Mouse (Mus musculus): ENCODE measurements around the gene Scap. TPM values are rescaled to one million over a fixed set of nuclear protein-coding genes. Genes with fewer than 3 reads are reported as not detected.

Gene Scap
- polyA plus RNA-seq, 1 experiment from 2014 or later = 42.8 TPM

DNA sequence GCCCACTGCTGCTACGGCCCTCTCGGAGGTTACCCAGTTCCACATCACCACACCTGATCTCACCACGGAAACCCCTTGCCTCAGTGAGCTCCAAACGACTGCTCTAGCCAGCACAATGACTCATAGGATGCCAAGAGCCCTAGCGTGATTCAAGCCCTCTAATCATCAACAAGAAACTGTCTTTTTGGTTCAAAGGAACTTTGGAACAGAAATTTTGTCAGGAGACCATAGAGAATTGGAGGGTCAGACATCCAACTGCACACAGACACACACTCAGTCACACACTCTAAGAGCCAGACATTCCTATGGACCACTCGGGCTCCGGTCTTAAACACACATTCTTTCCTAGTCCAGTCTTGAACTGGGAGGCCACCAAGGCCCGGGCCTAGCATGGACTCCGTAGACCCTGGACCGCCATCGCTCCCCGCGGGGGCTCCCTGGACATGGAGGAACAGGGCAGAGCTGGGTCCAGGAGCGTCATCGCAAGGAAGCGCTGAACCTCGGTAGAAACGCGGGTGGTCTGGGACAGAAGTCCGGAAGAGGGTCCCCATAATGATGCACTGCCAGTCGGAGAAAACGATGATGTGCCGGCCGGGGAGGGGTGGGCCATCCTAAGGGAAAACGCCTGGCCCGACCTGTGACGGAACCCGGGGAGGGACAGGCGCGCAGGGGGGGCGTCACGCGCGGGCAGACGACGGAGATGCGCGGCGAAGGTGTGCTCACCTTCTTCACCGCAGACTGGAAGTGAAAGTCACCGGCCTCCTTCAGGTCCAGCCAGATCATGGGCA, 74.4 kb downstream of the Scap start:
- H3K4me2 ChIP-seq (ENCODE audit: low read depth, low read length, severe bottlenecking) = peak overlapping the region; percentile 87
- ATAC-seq (replicated peaks; ENCODE audit: low FRiP score) = peak; percentile 70
- no peaks in the 10 kb centered on the region for H3K9me3 ChIP-seq (ENCODE audit: control insufficient read depth, low read length)

DNA sequence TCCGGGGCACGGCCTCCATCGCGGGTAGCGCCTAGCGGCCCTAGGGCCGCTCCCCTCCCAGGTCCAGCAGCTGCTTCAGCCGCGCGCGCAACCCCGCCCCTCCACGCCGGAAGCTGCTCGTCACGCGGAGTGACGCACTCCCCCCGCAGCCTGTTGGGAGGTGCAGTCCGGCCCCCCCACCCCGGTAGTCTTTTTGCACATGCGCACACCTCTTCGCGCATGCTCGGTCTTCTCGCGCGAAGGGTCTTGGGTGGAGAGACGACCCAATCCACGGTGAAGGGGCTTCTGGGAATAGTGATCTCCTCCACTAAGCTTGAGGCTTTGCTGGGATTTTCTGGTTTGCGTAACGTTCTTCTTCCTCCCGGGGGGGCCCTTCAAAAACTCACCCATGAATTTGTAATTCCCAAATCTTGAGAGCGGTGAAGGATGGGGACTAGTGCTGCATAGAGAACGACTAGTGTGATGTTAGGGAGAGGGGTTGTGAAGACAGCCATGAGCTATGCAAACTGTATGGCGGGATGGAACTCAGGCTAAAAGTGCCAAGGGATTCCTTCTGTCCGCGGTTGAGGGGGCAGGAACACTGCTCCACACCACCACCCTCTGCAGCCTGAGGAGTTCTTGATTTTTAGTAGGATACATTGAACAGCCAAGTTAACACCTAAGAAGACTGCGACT, 75.1 kb downstream of the Scap start, which contains the start of gene Ptpn23:
TSS of gene Ptpn23 (minus strand) at position 115 of the 675 bp plus-strand sequence.
- Histone ChIP-seq H3K27me3 (ENCODE audit: control insufficient read depth, insufficient read depth, low read length) (no peaks in the 10 kb centered on the region), H3K9me3 (ENCODE audit: control insufficient read depth, low read length) (no peaks in the 10 kb centered on the region), H3K9ac (ENCODE audit: low read length) (peak within 1 kb of the TSS; percentile 73), H3K4me3 (ENCODE audit: low read depth, low read length) (peak within 1 kb of the TSS; percentile 73), H3K36me3 (ENCODE audit: control insufficient read depth, insufficient read depth, low read length) (no peaks in the 10 kb centered on the region), H3K27ac (ENCODE audit: low read depth, low read length) (peak within 1 kb of the TSS; percentile 68; the same call in 1 of the 2 replicates), H3K4me1 (replicated peaks; ENCODE audit: control insufficient read depth, insufficient read depth, low read length) (peaks cover 10% of the 10 kb centered on the region), H3K4me2 (ENCODE audit: low read depth, low read length, severe bottlenecking) (peak within 1 kb of the TSS; percentile 87)
- DNase-seq (ENCODE audit: low spot score) = peak; percentile 99
- peak; percentile 95 for ATAC-seq (replicated peaks; ENCODE audit: low FRiP score)
- WGBS = under 1% methylated on average over 38 of the region's 39 CpGs

More for the DNA sequence above, 74.4 kb downstream of the Scap start:
- Histone ChIP-seq H3K4me3 (ENCODE audit: low read depth, low read length) (peak overlapping the region; percentile 73), H3K27ac (ENCODE audit: low read depth, low read length) (no peak overlapping the region), H3K9ac (ENCODE audit: low read length) (peak overlapping the region; percentile 73), H3K36me3 (ENCODE audit: control insufficient read depth, insufficient read depth, low read length) (no peaks in the 10 kb centered on the region), H3K27me3 (ENCODE audit: control insufficient read depth, insufficient read depth, low read length) (no peaks in the 10 kb centered on the region), H3K4me1 (replicated peaks; ENCODE audit: control insufficient read depth, insufficient read depth, low read length) (peaks cover 10% of the 10 kb centered on the region)
- no peak for DNase-seq (ENCODE audit: low spot score)
- 2% methylated on average over 39 of the region's 41 CpGs for WGBS

DNA sequence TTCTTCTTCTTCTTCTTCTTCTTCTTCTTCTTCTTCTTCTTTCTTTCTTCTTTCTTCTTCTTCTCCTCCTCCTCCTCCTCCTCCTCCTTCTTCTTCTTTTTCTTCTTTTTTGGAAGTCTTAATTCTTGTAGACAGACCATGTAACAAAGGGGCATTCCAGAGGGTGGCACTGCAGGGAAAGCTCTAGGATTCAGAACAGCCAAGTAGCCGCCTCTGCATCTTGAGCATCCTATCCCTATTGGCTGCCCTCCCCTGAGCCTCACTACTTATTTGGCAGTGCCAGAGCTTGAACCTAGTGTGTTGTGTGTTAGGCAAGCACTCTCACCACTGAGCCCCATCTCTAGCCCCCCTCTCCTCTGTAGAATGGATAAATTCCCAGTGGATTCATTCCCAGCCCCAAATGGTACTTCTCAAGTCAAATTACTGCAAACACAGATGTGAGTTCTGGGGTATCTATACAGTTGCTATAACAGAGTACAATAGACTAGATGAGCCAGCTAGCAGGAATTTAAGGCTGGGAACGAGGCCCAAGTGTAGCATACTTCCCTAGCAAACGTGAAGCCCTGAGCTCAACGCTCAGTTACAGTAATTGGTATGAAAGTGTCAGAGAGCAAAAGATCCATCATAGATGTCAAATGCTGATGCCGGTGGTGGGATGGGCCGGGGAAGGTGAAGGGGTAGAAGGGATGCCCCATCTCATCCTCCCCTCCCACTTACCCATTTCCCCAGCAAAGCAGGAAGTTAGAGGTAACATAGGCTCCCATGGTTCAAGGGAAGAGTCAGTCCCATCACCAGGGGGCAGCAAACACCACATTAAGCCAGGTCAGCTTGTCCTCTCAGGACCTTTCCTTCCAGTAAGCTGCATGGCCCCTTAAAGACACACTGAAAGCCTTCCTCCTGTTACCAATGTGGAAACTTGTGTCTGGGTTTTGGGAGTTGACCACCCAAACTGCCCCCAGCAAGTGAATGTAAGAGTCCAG, 78.1 kb downstream of the Scap start:
- 48% methylated on average over 6 of the region's 6 CpGs for WGBS
- Histone ChIP-seq H3K4me1 (replicated peaks; ENCODE audit: control insufficient read depth, insufficient read depth, low read length) (peaks cover 10% of the 10 kb centered on the region), H3K4me3 (ENCODE audit: low read depth, low read length) (no peak overlapping the region), H3K9ac (ENCODE audit: low read length) (no peak overlapping the region), H3K4me2 (ENCODE audit: low read depth, low read length, severe bottlenecking) (no peak overlapping the region), H3K9me3 (ENCODE audit: control insufficient read depth, low read length) (no peaks in the 10 kb centered on the region), H3K36me3 (ENCODE audit: control insufficient read depth, insufficient read depth, low read length) (no peaks in the 10 kb centered on the region), H3K27ac (ENCODE audit: low read depth, low read length) (no peak overlapping the region), H3K27me3 (ENCODE audit: control insufficient read depth, insufficient read depth, low read length) (no peaks in the 10 kb centered on the region)
- peak; percentile 86 for DNase-seq (ENCODE audit: low spot score)
- no peak for ATAC-seq (replicated peaks; ENCODE audit: low FRiP score)

DNA sequence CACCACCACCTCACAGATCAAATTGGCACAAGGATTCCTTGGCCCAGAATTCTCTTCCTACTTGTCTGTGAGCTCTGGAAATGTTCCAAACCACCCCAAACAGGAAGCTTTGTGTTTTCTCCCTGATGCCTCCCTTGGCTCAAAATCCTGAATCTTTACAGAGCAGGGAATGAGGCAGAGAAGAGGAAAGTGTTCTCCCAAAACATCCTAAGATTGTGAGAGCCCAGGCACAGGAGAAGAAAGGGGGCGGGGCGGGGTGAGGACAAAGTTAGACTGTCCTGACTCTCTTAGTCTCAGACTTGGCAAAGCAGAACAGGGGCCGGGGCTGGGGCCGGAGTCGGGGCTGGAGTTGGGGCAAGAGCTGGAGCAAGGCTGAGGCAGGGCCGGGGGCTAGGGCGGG, 79.8 kb downstream of the Scap start:
- no peak overlapping the region for H3K4me3 ChIP-seq (ENCODE audit: low read depth, low read length)
- ATAC-seq (replicated peaks; ENCODE audit: low FRiP score) (no peak), DNase-seq (ENCODE audit: low spot score) (no peak)
- no peak overlapping the region for H3K4me2 ChIP-seq (ENCODE audit: low read depth, low read length, severe bottlenecking)
- H3K36me3 ChIP-seq (ENCODE audit: control insufficient read depth, insufficient read depth, low read length) = no peaks in the 10 kb centered on the region
- H3K27ac ChIP-seq (ENCODE audit: low read depth, low read length) = no peak overlapping the region
- WGBS = 79% methylated on average over 7 of the region's 7 CpGs
- no peak overlapping the region for H3K9ac ChIP-seq (ENCODE audit: low read length)
- H3K27me3 ChIP-seq (ENCODE audit: control insufficient read depth, insufficient read depth, low read length) = no peaks in the 10 kb centered on the region
- H3K9me3 ChIP-seq (ENCODE audit: control insufficient read depth, low read length) = no peaks in the 10 kb centered on the region
- peaks cover 2% of the 10 kb centered on the region; the same call in 1 of the 2 replicates for H3K4me1 ChIP-seq (replicated peaks; ENCODE audit: control insufficient read depth, insufficient read depth, low read length)

DNA sequence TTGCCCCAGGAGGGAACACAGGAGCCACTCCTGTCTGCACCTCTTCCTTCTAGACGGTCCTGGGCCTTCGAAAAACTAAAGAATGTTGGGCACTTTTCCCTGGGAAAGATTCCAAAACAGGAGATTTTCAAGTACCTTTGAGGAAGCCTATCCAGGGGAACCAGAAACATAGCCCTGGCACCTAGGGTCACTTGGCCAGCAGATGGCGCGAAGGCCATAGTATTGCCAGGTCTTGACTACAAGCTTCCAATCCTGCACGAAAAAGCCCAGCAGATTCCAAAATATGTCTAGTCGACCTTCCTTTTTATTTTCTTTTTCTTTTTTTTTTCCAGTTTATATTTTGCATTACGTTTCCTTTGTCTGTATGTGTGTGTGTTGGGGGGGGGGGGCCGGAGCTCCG, 80.7 kb downstream of the Scap start:
- H3K4me2 ChIP-seq (ENCODE audit: low read depth, low read length, severe bottlenecking) = no peak overlapping the region
- 59% methylated on average over 9 of the region's 9 CpGs for WGBS
- peaks cover under 1% of the 10 kb centered on the region; the same call in 1 of the 2 replicates for H3K4me1 ChIP-seq (replicated peaks; ENCODE audit: control insufficient read depth, insufficient read depth, low read length)

DNA sequence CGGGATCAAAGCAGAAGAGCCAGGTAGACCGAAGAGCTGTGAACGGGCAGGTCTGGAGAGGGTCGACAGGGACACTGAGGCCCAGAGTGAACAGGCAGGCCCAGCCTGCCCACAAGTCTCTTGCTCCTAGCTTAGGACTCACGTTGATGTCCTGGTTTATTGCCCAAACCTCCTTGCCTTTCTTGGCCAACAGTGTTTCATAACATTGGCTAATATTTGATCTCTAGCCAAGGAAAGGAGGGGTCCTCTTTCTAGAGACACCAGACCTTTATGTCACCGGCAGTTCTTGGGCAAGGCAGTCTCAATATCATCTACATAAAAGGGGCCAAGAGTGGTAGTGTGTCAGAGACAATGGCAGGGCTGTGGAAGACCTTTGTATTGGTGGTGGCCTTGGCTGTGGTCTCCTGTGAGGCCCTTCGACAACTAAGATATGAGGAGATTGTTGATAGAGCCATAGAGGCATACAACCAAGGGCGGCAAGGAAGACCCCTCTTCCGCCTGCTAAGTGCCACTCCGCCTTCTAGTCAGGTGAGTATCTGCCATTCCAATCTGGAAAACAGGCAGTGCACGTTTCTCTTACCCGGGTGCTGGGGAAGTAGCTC, 86.5 kb downstream of the Scap start, which contains the start of gene Ngp:
TSS of gene Ngp (plus strand) at position 237 of the 602 bp plus-strand sequence.
- 92% methylated on average over 12 of the region's 12 CpGs for WGBS
- DNase-seq (ENCODE audit: low spot score) (no peak), ATAC-seq (replicated peaks; ENCODE audit: low FRiP score) (no peak)
- no peaks in the 10 kb centered on the region for H3K4me1 ChIP-seq (replicated peaks; ENCODE audit: control insufficient read depth, insufficient read depth, low read length)
- no peaks in the 10 kb centered on the region for H3K27me3 ChIP-seq (ENCODE audit: control insufficient read depth, insufficient read depth, low read length)
- H3K4me3 ChIP-seq (ENCODE audit: low read depth, low read length) = no peak within 1 kb of the TSS
- H3K36me3 ChIP-seq (ENCODE audit: control insufficient read depth, insufficient read depth, low read length) = no peaks in the 10 kb centered on the region
- H3K9me3 ChIP-seq (ENCODE audit: control insufficient read depth, low read length) = no peaks in the 10 kb centered on the region
- no peak within 1 kb of the TSS for H3K4me2 ChIP-seq (ENCODE audit: low read depth, low read length, severe bottlenecking)
- no peak within 1 kb of the TSS for H3K9ac ChIP-seq (ENCODE audit: low read length)
- H3K27ac ChIP-seq (ENCODE audit: low read depth, low read length) = no peak within 1 kb of the TSS

More for the DNA sequence above, 80.7 kb downstream of the Scap start:
- Histone ChIP-seq H3K4me3 (ENCODE audit: low read depth, low read length) (no peak overlapping the region), H3K27ac (ENCODE audit: low read depth, low read length) (no peak overlapping the region), H3K27me3 (ENCODE audit: control insufficient read depth, insufficient read depth, low read length) (no peaks in the 10 kb centered on the region), H3K9me3 (ENCODE audit: control insufficient read depth, low read length) (no peaks in the 10 kb centered on the region), H3K9ac (ENCODE audit: low read length) (no peak overlapping the region), H3K36me3 (ENCODE audit: control insufficient read depth, insufficient read depth, low read length) (no peaks in the 10 kb centered on the region)
- DNase-seq (ENCODE audit: low spot score) = no peak
- ATAC-seq (replicated peaks; ENCODE audit: low FRiP score) = no peak

DNA sequence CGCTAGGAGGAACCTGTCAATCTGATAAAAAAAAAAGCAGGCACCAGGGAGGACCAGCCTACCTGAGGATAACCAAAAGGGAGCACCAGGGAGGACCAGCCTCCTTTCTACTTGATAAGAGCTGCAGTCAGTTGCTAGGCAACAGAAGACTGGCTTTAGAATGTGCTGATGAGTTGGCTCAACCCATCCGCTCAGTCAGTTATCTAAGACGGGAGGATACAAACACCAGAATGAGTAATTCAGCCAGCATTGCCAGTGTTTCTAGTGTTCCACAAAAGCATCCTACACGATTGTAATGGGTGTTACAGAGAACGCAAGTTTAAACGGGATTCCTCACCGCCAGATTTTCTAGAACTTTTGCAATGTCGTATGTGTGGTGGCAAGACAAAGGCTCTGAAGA, 98.2 kb downstream of the Scap start:
- H3K27me3 ChIP-seq (ENCODE audit: control insufficient read depth, insufficient read depth, low read length) = no peaks in the 10 kb centered on the region
- ATAC-seq (replicated peaks; ENCODE audit: low FRiP score) = no peak
- H3K9ac ChIP-seq (ENCODE audit: low read length) = no peak overlapping the region
- no peak overlapping the region for H3K4me3 ChIP-seq (ENCODE audit: low read depth, low read length)
- DNase-seq (ENCODE audit: low spot score) = no peak
- no peaks in the 10 kb centered on the region for H3K36me3 ChIP-seq (ENCODE audit: control insufficient read depth, insufficient read depth, low read length)
- WGBS = 87% methylated on average over 8 of the region's 8 CpGs
- H3K27ac ChIP-seq (ENCODE audit: low read depth, low read length) = no peak overlapping the region
- H3K4me1 ChIP-seq (replicated peaks; ENCODE audit: control insufficient read depth, insufficient read depth, low read length) = no peaks in the 10 kb centered on the region
- H3K9me3 ChIP-seq (ENCODE audit: control insufficient read depth, low read length) = no peaks in the 10 kb centered on the region
- H3K4me2 ChIP-seq (ENCODE audit: low read depth, low read length, severe bottlenecking) = no peak overlapping the region

DNA sequence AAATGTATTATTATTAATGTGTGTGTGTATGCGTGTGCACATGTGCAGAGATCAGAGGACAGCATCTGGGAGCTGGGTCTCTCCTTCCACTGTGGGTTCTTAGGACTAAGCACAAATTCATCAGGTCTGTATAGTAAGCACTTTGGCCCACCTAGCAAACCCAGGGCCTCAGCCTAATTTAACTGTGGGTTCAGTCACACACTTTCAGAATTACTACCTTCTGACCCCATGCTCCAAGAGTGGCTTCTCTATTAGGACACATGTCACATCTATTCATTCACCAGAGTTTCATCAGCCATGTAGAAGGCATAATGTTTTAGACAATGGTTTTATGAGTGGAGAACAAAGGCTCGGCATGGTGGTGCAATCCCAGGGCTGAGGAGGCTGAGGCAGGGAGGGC, 100.0 kb downstream of the Scap start:
- 89% methylated on average over 2 of the region's 2 CpGs for WGBS

More for the DNA sequence above, 100.0 kb downstream of the Scap start:
- H3K9ac ChIP-seq (ENCODE audit: low read length) = no peak overlapping the region
- H3K4me3 ChIP-seq (ENCODE audit: low read depth, low read length) = no peak overlapping the region
- DNase-seq (ENCODE audit: low spot score) = no peak
- H3K4me2 ChIP-seq (ENCODE audit: low read depth, low read length, severe bottlenecking) = no peak overlapping the region
- no peaks in the 10 kb centered on the region for H3K9me3 ChIP-seq (ENCODE audit: control insufficient read depth, low read length)
- H3K4me1 ChIP-seq (replicated peaks; ENCODE audit: control insufficient read depth, insufficient read depth, low read length) = no peaks in the 10 kb centered on the region
- H3K27me3 ChIP-seq (ENCODE audit: control insufficient read depth, insufficient read depth, low read length) = no peaks in the 10 kb centered on the region
- ATAC-seq (replicated peaks; ENCODE audit: low FRiP score) = no peak
- H3K36me3 ChIP-seq (ENCODE audit: control insufficient read depth, insufficient read depth, low read length) = no peaks in the 10 kb centered on the region
- no peak overlapping the region for H3K27ac ChIP-seq (ENCODE audit: low read depth, low read length)

Data from forebrain, embryonic 11.5 days (tissue).